Mouse (Mus musculus): ENCODE measurements at regions not wholly inside any gene's neighbourhood (a gene's known extent, or its start where the extent isn't known, plus 50 kb on each side); places are given as distances from the start of the nearest gene placed in this dataset.

- TF ChIP-seq CTCF (conservative IDR thresholded peaks at IDR 0.05; ENCODE audit: low read length) (peak; percentile 60), POU5F1 (IDR thresholded peaks at IDR 0.05; ENCODE audit: borderline replicate concordance, low read length) (no peak)
Measured at GRCm38 (mm10) chr16:73155447-73155846, 847.3 kb downstream of the Robo1 start.

All from E14TG2a.4 (cell line).